Mouse (Mus musculus) testis, adult 2 months (tissue): ENCODE data around the gene Ralgps1.

Experiments used
- CTCF ChIP-seq: fragments of 200-500 bp; IDR thresholded peaks from 2 replicates; pipeline ENCODE4 v1.5.1; 2012; ENCODE audit warnings: low read depth, mild to moderate bottlenecking, inconsistent platforms, low read length, moderate library complexity; ENCODE audit not compliant: control insufficient read depth, insufficient read depth, insufficient replicate concordance
- POLR2A ChIP-seq: fragments of 200-500 bp; IDR thresholded peaks from 2 replicates; pipeline ENCODE4 v1.6.1; 2012; ENCODE audit warnings: low read depth, mild to moderate bottlenecking, inconsistent platforms, low read length, moderate library complexity; ENCODE audit not compliant: control insufficient read depth

DNA sequence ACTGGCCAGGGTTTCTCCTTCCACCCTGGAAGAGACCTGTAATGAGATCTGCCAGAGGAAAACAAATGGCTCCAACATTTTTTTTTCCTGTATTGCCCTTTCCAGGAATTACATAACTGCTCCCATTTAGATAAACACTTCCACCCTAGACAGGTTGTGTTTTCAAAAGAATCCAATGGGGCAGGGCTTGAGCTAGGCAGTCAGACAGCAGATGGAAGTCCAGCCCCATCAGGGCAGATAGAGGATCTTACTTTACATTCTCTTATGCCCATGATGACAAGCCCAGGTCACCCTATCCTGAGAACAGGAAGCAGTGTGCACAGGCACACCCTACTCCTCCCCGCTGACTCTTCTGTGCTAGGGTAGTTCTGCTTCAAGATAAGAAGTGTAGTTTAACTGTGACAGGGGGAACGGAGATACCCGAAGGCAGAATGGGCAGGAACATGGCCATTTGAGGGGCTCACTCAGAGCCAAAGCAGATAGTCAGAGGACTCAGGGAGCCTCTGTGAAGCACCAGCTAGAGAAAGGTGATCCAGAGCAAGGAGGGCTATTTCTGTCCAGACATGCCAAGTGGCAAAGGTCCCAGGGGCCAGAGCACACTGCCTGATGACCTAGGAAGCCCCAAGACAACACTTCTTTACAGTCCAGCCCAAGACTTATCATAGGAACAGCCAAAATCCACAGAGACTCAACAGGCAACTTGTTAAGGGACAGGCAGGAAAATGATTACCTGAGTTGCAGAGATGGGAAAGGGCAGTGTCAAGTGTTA is 114.3 kb downstream of the Ralgps1 start:
- TF ChIP-seq POLR2A (no peak), CTCF (no peak)
